Mouse (Mus musculus): ENCODE measurements around the gene Rhbdf1. TPM values are rescaled to one million over a fixed set of nuclear protein-coding genes. Genes with fewer than 3 reads are reported as not detected.
"Not testable (repeated sequence)": the region's sequence is repeated elsewhere in the genome, so short reads cannot be mapped to it uniquely, and the experiment has no call there.

Gene Rhbdf1
- polyA plus RNA-seq, 1 experiment from 2014 or later, result 6.5 TPM

DNA sequence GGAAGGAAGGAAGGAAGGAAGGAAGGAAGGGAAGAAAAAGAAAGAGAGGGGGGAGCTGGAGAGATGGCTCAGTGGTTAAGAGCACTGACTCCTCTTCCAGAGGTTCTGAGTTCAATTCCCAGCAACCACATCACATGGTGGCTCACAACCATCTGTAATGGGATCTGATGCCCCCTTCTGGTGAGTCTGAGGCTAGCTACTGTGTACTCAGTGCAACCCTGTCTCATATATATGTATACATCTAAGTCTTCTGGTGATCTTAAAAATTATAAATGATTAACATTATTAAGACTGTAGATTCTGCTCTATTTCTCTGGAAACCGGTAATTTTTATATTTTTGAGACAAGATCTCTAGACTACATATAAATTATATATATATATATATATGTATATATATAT is 21.1 kb downstream of the Rhbdf1 start:
- not testable (repeated sequence) for H3K27ac ChIP-seq (ENCODE audit: low read length); H3K27me3 ChIP-seq (ENCODE audit: control insufficient read depth, insufficient read depth, low read depth, low read length); H3K9ac ChIP-seq (ENCODE audit: low read depth, low read length); H3K9me3 ChIP-seq (replicated peaks; ENCODE audit: control insufficient read depth, low read length); H3K36me3 ChIP-seq (ENCODE audit: control insufficient read depth, insufficient read depth); ATAC-seq (ENCODE audit: low read depth); H3K4me2 ChIP-seq (ENCODE audit: low read depth, low read length); H3K4me3 ChIP-seq (ENCODE audit: low read depth, low read length)
- H3K4me1 ChIP-seq (ENCODE audit: control insufficient read depth, low read depth, low read length), result peaks cover 22% of the 10 kb centered on the region
- WGBS (ENCODE audit: insufficient replicate concordance), result 60% methylated on average over 1 of the region's 1 CpGs

DNA sequence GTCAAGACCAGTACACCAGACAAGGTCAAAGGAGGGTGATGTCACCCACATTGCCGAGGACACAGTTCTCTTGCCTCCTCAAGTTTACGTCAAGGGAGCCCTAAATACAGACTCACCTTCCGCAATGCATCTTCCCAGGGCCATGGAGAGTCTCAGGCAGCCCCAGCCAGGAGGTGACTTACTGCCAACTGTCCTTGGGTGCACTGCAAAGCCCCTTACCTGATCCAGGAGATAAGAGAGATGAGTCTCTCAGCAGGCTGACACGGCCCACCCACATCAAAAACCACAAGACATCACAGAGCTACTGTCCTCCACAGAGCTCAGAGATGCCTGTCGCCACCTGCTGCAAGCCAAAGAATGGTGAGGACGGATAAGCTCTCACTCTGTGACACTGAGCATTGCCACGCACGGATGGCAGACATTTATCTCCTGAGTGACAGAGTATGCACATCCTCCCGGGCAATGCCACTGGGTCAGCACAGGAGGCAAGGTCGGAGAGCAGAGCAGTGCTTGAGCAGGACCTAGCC is 22.0 kb downstream of the Rhbdf1 start, which contains the start of gene Il9r:
TSS of gene Il9r (minus strand) at position 205 of the 527 bp plus-strand sequence.
- no peak within 1 kb of the TSS for H3K27ac ChIP-seq (ENCODE audit: low read length)
- ATAC-seq (ENCODE audit: low read depth), result no peak
- H3K36me3 ChIP-seq (ENCODE audit: control insufficient read depth, insufficient read depth), result no peaks in the 10 kb centered on the region
- H3K27me3 ChIP-seq (ENCODE audit: control insufficient read depth, insufficient read depth, low read depth, low read length), result no peaks in the 10 kb centered on the region
- no peak within 1 kb of the TSS for H3K4me3 ChIP-seq (ENCODE audit: low read depth, low read length)
- 23% methylated on average over 10 of the region's 10 CpGs for WGBS (ENCODE audit: insufficient replicate concordance)
- peaks cover 22% of the 10 kb centered on the region for H3K4me1 ChIP-seq (ENCODE audit: control insufficient read depth, low read depth, low read length)
- H3K4me2 ChIP-seq (ENCODE audit: low read depth, low read length), result no peak within 1 kb of the TSS
- no peaks in the 10 kb centered on the region for H3K9me3 ChIP-seq (replicated peaks; ENCODE audit: control insufficient read depth, low read length)
- H3K9ac ChIP-seq (ENCODE audit: low read depth, low read length), result no peak within 1 kb of the TSS

DNA sequence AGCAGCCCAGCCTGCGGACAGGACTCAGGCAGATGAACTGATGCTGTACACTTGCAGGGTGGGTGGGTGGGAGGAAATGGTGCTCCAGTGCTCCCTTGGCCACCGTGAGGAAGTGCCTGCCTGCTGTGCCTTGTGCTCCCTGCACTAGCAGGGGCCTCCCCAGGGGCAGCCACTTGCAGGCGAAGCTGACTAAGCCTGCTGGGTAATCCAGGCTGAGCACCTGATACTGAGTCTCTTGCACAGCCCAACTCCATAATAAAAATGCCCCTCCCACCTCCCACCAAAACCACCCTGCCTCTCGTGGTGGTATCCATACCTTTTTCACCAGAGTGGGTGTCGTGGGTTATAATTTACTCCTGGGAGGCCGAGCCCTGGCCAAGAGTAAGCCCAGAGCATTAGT is 22.9 kb downstream of the Rhbdf1 start:
- H3K36me3 ChIP-seq (ENCODE audit: control insufficient read depth, insufficient read depth), result no peaks in the 10 kb centered on the region
- no peaks in the 10 kb centered on the region for H3K27me3 ChIP-seq (ENCODE audit: control insufficient read depth, insufficient read depth, low read depth, low read length)
- no peaks in the 10 kb centered on the region for H3K9me3 ChIP-seq (replicated peaks; ENCODE audit: control insufficient read depth, low read length)
- H3K4me2 ChIP-seq (ENCODE audit: low read depth, low read length), result no peak overlapping the region
- H3K9ac ChIP-seq (ENCODE audit: low read depth, low read length), result no peak overlapping the region
- no peak for ATAC-seq (ENCODE audit: low read depth)
- WGBS (ENCODE audit: insufficient replicate concordance), result 26% methylated on average over 6 of the region's 6 CpGs
- H3K4me3 ChIP-seq (ENCODE audit: low read depth, low read length), result no peak overlapping the region
- peaks cover 16% of the 10 kb centered on the region for H3K4me1 ChIP-seq (ENCODE audit: control insufficient read depth, low read depth, low read length)
- no peak overlapping the region for H3K27ac ChIP-seq (ENCODE audit: low read length)

DNA sequence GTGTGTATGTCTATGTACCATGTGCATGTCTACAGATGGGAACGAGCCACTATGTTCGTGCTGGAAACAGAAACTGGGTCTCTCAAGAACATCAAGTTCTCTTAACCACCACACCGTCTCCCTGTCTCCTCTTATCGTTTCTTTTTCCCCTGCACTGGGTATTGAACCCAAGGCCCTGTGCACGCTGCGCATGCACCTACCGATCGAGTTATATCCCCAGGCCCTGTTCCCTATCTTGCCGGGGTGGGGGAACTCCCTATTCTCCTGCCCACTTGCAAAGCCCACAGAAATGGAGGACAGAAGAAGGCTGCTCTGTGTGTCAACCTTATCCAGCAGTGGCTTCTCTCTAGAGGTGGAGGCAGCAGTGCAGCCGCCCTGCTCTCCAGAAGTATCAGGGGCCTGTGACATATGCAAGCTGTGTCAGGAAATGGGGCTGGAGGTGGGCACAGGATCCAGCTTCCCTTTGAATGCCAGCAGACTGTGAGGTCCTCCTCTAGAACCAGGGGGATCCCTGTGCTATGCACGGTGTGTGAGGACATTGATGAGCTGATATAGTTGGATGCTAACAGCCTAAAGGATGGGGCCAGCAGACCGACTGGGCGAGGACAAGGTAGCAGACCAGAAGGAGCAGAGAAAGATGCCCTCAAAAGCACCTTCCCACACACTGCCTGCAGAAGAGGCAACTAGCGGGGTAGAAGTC is 23.7 kb downstream of the Rhbdf1 start:
- Histone ChIP-seq H3K36me3 (ENCODE audit: control insufficient read depth, insufficient read depth) (no peaks in the 10 kb centered on the region), H3K9ac (ENCODE audit: low read depth, low read length) (no peak overlapping the region), H3K4me1 (ENCODE audit: control insufficient read depth, low read depth, low read length) (peaks cover 15% of the 10 kb centered on the region), H3K27me3 (ENCODE audit: control insufficient read depth, insufficient read depth, low read depth, low read length) (no peaks in the 10 kb centered on the region), H3K4me3 (ENCODE audit: low read depth, low read length) (no peak overlapping the region), H3K4me2 (ENCODE audit: low read depth, low read length) (no peak overlapping the region), H3K27ac (ENCODE audit: low read length) (no peak overlapping the region), H3K9me3 (replicated peaks; ENCODE audit: control insufficient read depth, low read length) (no peaks in the 10 kb centered on the region)
- no peak for ATAC-seq (ENCODE audit: low read depth)
- 47% methylated on average over 14 of the region's 14 CpGs for WGBS (ENCODE audit: insufficient replicate concordance)

DNA sequence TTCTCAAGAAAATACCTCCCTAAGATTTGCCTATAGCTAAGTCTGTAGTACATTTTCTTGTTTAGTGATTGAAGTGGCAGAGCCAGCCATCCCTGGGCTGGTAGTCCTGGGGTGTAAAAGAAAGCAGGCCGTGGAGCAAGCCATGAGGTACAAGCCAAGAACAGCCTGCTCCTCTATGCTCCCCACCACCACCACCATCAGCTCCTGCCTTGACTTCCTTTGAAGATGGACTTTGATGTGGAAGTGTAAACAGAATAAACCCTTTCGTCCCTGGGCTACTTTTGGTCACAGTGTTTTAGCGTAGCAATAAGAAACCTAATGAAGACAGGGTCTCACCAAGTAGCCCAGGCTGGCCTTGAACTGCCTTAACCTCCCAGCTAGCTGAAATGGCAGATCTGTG is 24.3 kb downstream of the Rhbdf1 start:
- no peak overlapping the region for H3K9ac ChIP-seq (ENCODE audit: low read depth, low read length)
- no peaks in the 10 kb centered on the region for H3K36me3 ChIP-seq (ENCODE audit: control insufficient read depth, insufficient read depth)
- peaks cover 15% of the 10 kb centered on the region for H3K4me1 ChIP-seq (ENCODE audit: control insufficient read depth, low read depth, low read length)
- no peaks in the 10 kb centered on the region for H3K27me3 ChIP-seq (ENCODE audit: control insufficient read depth, insufficient read depth, low read depth, low read length)
- no peaks in the 10 kb centered on the region for H3K9me3 ChIP-seq (replicated peaks; ENCODE audit: control insufficient read depth, low read length)
- 50% methylated on average over 3 of the region's 3 CpGs for WGBS (ENCODE audit: insufficient replicate concordance)
- no peak overlapping the region for H3K27ac ChIP-seq (ENCODE audit: low read length)
- no peak for ATAC-seq (ENCODE audit: low read depth)
- no peak overlapping the region for H3K4me2 ChIP-seq (ENCODE audit: low read depth, low read length)
- no peak overlapping the region for H3K4me3 ChIP-seq (ENCODE audit: low read depth, low read length)

DNA sequence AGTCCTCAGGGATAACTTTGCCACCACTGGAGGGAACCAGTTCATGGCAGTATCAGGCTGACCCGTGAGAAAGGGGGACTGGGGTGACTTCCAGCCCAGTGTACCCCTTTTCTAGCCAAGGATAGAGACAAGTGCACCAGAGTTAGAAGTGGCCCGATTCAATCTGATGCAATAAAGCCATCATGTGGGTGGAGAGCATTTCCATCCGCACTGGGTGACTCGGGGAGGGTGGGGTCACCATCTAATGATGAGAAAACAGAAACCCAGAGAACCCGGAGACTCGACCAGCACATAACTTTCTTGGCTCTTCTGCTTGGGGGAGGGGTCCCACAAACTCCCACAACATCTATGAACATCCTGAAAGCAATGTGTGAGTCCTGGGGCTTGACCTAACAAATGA is 25.4 kb downstream of the Rhbdf1 start:
- Histone ChIP-seq H3K9ac (ENCODE audit: low read depth, low read length) (no peak overlapping the region), H3K4me3 (ENCODE audit: low read depth, low read length) (no peak overlapping the region), H3K27ac (ENCODE audit: low read length) (no peak overlapping the region), H3K27me3 (ENCODE audit: control insufficient read depth, insufficient read depth, low read depth, low read length) (no peaks in the 10 kb centered on the region), H3K4me1 (ENCODE audit: control insufficient read depth, low read depth, low read length) (peaks cover 15% of the 10 kb centered on the region), H3K4me2 (ENCODE audit: low read depth, low read length) (no peak overlapping the region), H3K9me3 (replicated peaks; ENCODE audit: control insufficient read depth, low read length) (no peaks in the 10 kb centered on the region), H3K36me3 (ENCODE audit: control insufficient read depth, insufficient read depth) (no peaks in the 10 kb centered on the region)
- 38% methylated on average over 6 of the region's 6 CpGs for WGBS (ENCODE audit: insufficient replicate concordance)
- ATAC-seq (ENCODE audit: low read depth), result no peak

DNA sequence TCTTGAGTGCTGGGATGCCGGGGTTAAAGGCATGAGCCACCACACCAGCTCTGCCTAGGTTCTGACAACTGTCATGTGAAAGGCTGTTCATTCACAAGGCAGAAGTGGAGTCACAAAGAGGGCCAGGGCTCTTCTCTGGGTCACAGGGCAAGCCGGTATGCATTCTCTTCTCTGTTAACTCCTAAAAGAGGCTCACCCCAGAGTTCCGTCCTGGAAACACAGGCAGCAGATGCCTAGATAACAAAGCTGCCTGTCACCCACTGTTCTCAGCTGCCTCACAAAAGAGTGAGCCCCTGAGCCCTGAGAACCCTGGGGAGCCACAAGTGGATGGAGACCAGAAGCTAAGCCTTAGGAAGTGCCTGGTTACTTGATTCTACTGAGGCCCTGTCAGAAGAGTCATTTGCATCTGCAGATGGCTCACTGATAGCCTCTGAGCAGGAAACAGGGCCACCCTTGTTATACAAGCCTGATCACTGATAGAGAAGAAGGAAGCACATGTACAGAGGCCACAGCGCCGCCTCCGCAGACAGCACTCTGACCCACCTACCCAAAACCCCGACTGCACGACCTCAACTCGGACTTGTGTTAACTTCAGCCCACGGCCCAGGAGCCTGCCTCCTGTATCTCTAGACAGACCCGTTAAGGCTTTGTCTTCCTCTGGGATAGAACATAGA is 26.1 kb downstream of the Rhbdf1 start:
- Histone ChIP-seq H3K27ac (ENCODE audit: low read length) (no peak overlapping the region), H3K36me3 (ENCODE audit: control insufficient read depth, insufficient read depth) (no peaks in the 10 kb centered on the region), H3K27me3 (ENCODE audit: control insufficient read depth, insufficient read depth, low read depth, low read length) (no peaks in the 10 kb centered on the region), H3K9ac (ENCODE audit: low read depth, low read length) (no peak overlapping the region), H3K4me1 (ENCODE audit: control insufficient read depth, low read depth, low read length) (peaks cover 15% of the 10 kb centered on the region), H3K4me3 (ENCODE audit: low read depth, low read length) (no peak overlapping the region), H3K9me3 (replicated peaks; ENCODE audit: control insufficient read depth, low read length) (no peaks in the 10 kb centered on the region), H3K4me2 (ENCODE audit: low read depth, low read length) (no peak overlapping the region)
- ATAC-seq (ENCODE audit: low read depth), result no peak
- 10% methylated on average over 11 of the region's 11 CpGs for WGBS (ENCODE audit: insufficient replicate concordance)

DNA sequence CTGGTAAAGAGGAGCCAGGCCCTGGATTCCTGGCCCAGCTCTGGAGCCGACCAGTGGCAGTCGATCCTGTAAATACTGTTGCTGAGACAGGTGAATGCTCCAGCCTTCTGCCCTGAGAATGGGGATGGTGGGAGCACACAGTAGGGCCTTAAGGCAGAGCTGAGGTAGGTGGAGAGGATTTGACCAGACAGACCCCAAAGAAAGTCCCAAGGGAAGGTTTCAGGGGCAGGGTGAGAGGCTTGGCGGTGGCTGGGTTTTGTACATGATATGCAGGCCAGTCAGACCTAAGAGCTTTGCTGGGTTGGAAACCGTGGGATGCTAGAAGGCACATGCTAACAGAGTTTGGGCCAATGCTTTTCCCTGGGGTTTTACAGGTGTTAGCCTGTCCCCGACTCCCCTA is 27.5 kb downstream of the Rhbdf1 start:
- no peak overlapping the region for H3K27ac ChIP-seq (ENCODE audit: low read length)
- no peaks in the 10 kb centered on the region for H3K36me3 ChIP-seq (ENCODE audit: control insufficient read depth, insufficient read depth)
- no peak overlapping the region for H3K4me3 ChIP-seq (ENCODE audit: low read depth, low read length)
- peaks cover 7% of the 10 kb centered on the region for H3K4me1 ChIP-seq (ENCODE audit: control insufficient read depth, low read depth, low read length)
- H3K4me2 ChIP-seq (ENCODE audit: low read depth, low read length), result no peak overlapping the region
- H3K9me3 ChIP-seq (replicated peaks; ENCODE audit: control insufficient read depth, low read length), result no peaks in the 10 kb centered on the region
- WGBS (ENCODE audit: insufficient replicate concordance), result 59% methylated on average over 5 of the region's 5 CpGs
- no peak overlapping the region for H3K9ac ChIP-seq (ENCODE audit: low read depth, low read length)
- H3K27me3 ChIP-seq (ENCODE audit: control insufficient read depth, insufficient read depth, low read depth, low read length), result no peaks in the 10 kb centered on the region
- no peak for ATAC-seq (ENCODE audit: low read depth)

DNA sequence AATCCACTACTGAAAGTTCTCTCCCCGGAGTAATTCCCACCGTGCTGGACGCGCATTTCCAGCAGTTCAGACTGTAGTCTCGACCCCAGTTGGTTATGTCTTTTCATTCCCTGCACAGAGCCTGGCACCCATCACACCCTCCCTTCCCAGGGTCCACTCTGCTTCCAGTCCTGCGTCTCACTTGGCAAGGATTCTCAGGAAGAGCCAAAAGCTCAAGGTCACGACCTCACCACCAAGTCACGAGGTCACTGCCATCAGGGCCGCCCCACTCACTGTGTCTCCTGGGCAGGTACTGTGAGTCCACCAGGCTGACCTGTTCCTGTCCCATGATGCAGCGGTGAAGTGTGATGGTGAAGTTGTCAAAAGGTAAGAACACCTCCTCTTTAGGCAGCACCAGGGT is 28.0 kb downstream of the Rhbdf1 start:
- H3K27ac ChIP-seq (ENCODE audit: low read length), result no peak overlapping the region
- no peak overlapping the region for H3K4me2 ChIP-seq (ENCODE audit: low read depth, low read length)
- H3K27me3 ChIP-seq (ENCODE audit: control insufficient read depth, insufficient read depth, low read depth, low read length), result no peaks in the 10 kb centered on the region
- no peaks in the 10 kb centered on the region for H3K9me3 ChIP-seq (replicated peaks; ENCODE audit: control insufficient read depth, low read length)
- ATAC-seq (ENCODE audit: low read depth), result no peak
- H3K9ac ChIP-seq (ENCODE audit: low read depth, low read length), result no peak overlapping the region
- 60% methylated on average over 10 of the region's 10 CpGs for WGBS (ENCODE audit: insufficient replicate concordance)
- H3K36me3 ChIP-seq (ENCODE audit: control insufficient read depth, insufficient read depth), result no peaks in the 10 kb centered on the region
- H3K4me3 ChIP-seq (ENCODE audit: low read depth, low read length), result no peak overlapping the region
- H3K4me1 ChIP-seq (ENCODE audit: control insufficient read depth, low read depth, low read length), result peaks cover 7% of the 10 kb centered on the region
